Mouse (Mus musculus) layer of hippocampus, postnatal 36 days (tissue): ENCODE results near the gene Gm6096. TPM values are rescaled to one million over a fixed set of nuclear protein-coding genes. Genes with fewer than 3 reads are reported as not detected.

Source experiments
- DNase-seq, 2 experiments: peaks; one replicate each; pipeline ENCODE4 v3.0.0; 2022
- total RNA-seq, 2 experiments: library from RNA; stranded (reverse); gene quantifications; 2 replicates each; pipeline ENCODE4 v1.2.3; 2021

The Gm6096 gene
- total RNA-seq, 2 experiments from 2014 or later = not detected

GRCm38 (mm10) chr7:34235602-34236001 is 15.2 kb upstream of the Gm6096 start:
- DNase-seq = no peak

GRCm38 (mm10) chr7:34238086-34238485 is 12.8 kb upstream of the Gm6096 start:
- DNase-seq = no peak

- DNase-seq = peak; percentile 51 to 53
Measured at GRCm38 (mm10) chr7:34242176-34242575, 8.7 kb upstream of the Gm6096 start.

GRCm38 (mm10) chr7:34246870-34247499 is 3.9 kb upstream of the Gm6096 start:
- DNase-seq = no peak

- no peak for DNase-seq
Measured at GRCm38 (mm10) chr7:34252030-34252429, 1.2 kb downstream of the Gm6096 start.

- no peak for DNase-seq
Measured at GRCm38 (mm10) chr7:34255137-34255536, 4.3 kb downstream of the Gm6096 start.

GRCm38 (mm10) chr7:34255916-34256315 is 5.1 kb downstream of the Gm6096 start:
- no peak for DNase-seq

- DNase-seq = no peak
Measured at GRCm38 (mm10) chr7:34257279-34257678, 6.4 kb downstream of the Gm6096 start.

GRCm38 (mm10) chr7:34258407-34258806 is 7.6 kb downstream of the Gm6096 start:
- DNase-seq = no peak

GRCm38 (mm10) chr7:34263437-34263836 is 12.6 kb downstream of the Gm6096 start:
- DNase-seq = no peak

GRCm38 (mm10) chr7:34265876-34266346 is 15.1 kb downstream of the Gm6096 start:
- DNase-seq = peak; percentile 51 to 54

GRCm38 (mm10) chr7:34266421-34266820 is 15.6 kb downstream of the Gm6096 start:
- DNase-seq = no peak

- no peak for DNase-seq
Measured at GRCm38 (mm10) chr7:34268463-34268862, 17.6 kb downstream of the Gm6096 start.

GRCm38 (mm10) chr7:34272465-34272864 is 21.6 kb downstream of the Gm6096 start:
- no peak for DNase-seq

- DNase-seq = no peak
Measured at GRCm38 (mm10) chr7:34276066-34276465, 25.2 kb downstream of the Gm6096 start.

- DNase-seq = no peak
Measured at GRCm38 (mm10) chr7:34277656-34278055, 26.8 kb downstream of the Gm6096 start.

GRCm38 (mm10) chr7:34290450-34291151 is 39.8 kb downstream of the Gm6096 start:
- no peak for DNase-seq

GRCm38 (mm10) chr7:34291265-34291664 is 40.4 kb downstream of the Gm6096 start:
- DNase-seq = no peak

GRCm38 (mm10) chr7:34292633-34293032 is 41.8 kb downstream of the Gm6096 start:
- no peak for DNase-seq

- DNase-seq = no peak
Measured at GRCm38 (mm10) chr7:34296124-34296523, 45.3 kb downstream of the Gm6096 start.

- DNase-seq = no peak
Measured at GRCm38 (mm10) chr7:34298818-34299217, 48.0 kb downstream of the Gm6096 start.
